Mouse (Mus musculus) lung, postnatal 0 days (tissue): Measurements from ENCODE around the gene Ubxn11. TPM values are rescaled to one million over a fixed set of nuclear protein-coding genes. Genes with fewer than 3 reads are reported as not detected.
A peak's percentile ranks its signal among the peaks of the same experiment; 100 is the strongest.

Source experiments
- ATAC-seq: fragments of 200-750 bp; cut with Nextera tagmentation; 2 replicates; pipeline ENCODE4 v1.8.0; 2017; ENCODE audit warnings: moderate library complexity
- DNase-seq: peaks from one replicate; pipeline ENCODE4 v3.0.0-alpha.2; 2016; ENCODE audit warnings: low spot score
- H3K27ac ChIP-seq: fragments of 300-500 bp; sonication (generic); 2 replicates; pipeline ENCODE4 v1.5.1; 2014; ENCODE audit warnings: antibody characterized with exemption, mild to moderate bottlenecking, low read length, mixed read lengths
- H3K27me3 ChIP-seq: fragments of 300-500 bp; sonication (generic); replicated peaks from 2 replicates; pipeline ENCODE4 v1.6.1; 2014; ENCODE audit warnings: low read length, mixed read lengths; ENCODE audit not compliant: insufficient read depth
- H3K36me3 ChIP-seq: fragments of 300-500 bp; sonication (generic); 2 replicates; pipeline ENCODE4 v1.6.1; 2014; ENCODE audit warnings: low read length, mixed read lengths; ENCODE audit not compliant: insufficient read depth
- H3K4me1 ChIP-seq: fragments of 300-500 bp; sonication (generic); 2 replicates; pipeline ENCODE4 v1.6.1; 2014; ENCODE audit warnings: antibody characterized with exemption, low read depth, low read length, mixed read lengths; ENCODE audit not compliant: insufficient read depth
- H3K4me2 ChIP-seq: fragments of 300-500 bp; sonication (generic); replicated peaks from 2 replicates; pipeline ENCODE4 v1.6.1; 2014; ENCODE audit warnings: low read depth, mild to moderate bottlenecking, low read length, moderate library complexity, mixed read lengths
- H3K4me3 ChIP-seq: fragments of 300-500 bp; sonication (generic); 2 replicates; pipeline ENCODE4 v1.5.1; 2014; ENCODE audit warnings: low read depth, low read length
- H3K9ac ChIP-seq: fragments of 300-500 bp; sonication (generic); replicated peaks from 2 replicates; pipeline ENCODE4 v1.6.1; 2014; ENCODE audit warnings: low read depth, mild to moderate bottlenecking
- H3K9me3 ChIP-seq: fragments of 300-500 bp; sonication (generic); 2 replicates; pipeline ENCODE4 v1.6.1; 2016; ENCODE audit warnings: low read length, mixed read lengths
- CTCF ChIP-seq: IDR thresholded peaks from 2 replicates; pipeline ENCODE4 v1.5.1; 2016; ENCODE audit warnings: antibody characterized with exemption, mild to moderate bottlenecking
- EP300 ChIP-seq: IDR thresholded peaks from 2 replicates; pipeline ENCODE4 v1.6.1; 2016; ENCODE audit warnings: antibody characterized with exemption, mild to moderate bottlenecking, control low read depth
- WGBS: fragments of 180-500 bp; shearing (Covaris S2); extraction: QIAGEN DNeasy Blood & Tissue Kit; methylation state at CpG from one replicate; pipeline ENCODE4 v1.1.7; 2014; 5-methylcytosine and 5-hydroxymethylcytosine counted together
- polyA plus RNA-seq: library from polyadenylated mRNA; unstranded; fragments of >200 nt; fragmentation: Nextera tagmentation; extraction: Ambion mirVana; gene quantifications from 2 replicates; pipeline ENCODE4 v1.2.1, GENCODE M21; 2015

The Ubxn11 gene
- polyA plus RNA-seq, 1 experiment from 2014 or later, result 10.3 TPM

DNA sequence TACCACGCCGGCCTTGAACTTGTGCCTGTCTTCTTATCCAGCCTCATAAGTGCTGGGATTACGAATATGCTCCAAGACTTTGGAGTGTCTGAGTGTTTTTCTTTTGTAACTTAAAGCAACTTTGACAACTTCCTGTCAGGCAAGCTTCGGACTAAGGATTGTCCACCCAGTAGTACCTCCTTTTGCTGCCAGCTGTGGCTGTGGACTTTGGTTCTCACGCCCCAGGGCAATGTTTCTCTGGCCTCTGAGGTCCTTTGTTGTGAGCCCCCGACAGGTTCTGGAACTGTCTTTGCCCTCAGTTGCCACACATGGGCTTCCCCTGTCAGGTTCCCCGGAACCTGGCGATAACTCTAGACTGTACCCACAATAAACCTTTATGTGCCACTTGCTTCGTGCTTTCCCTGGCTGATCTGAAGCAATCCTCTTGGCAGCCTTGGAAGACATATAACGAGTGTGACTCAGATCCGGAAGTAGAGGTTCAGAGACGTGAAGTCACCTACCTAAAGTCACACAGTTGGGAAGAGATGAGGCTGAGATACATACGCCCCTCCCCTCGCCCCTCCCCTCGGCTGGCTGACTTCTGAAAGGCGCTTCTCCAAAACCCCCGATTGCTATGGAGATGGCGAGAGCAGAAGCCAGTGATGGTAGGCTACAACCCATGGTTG is 41.1 kb upstream of the Ubxn11 start:
- Histone ChIP-seq H3K4me1 (no peaks in the 10 kb centered on the region), H3K36me3 (no peaks in the 10 kb centered on the region), H3K9me3 (no peaks in the 10 kb centered on the region), H3K27me3 (no peaks in the 10 kb centered on the region), H3K27ac (peak overlapping the region; percentile 2; the same call in 1 of the 2 replicates), H3K4me2 (no peak overlapping the region), H3K4me3 (no peak overlapping the region), H3K9ac (no peak overlapping the region)
- DNase-seq, result peak; percentile 20
- WGBS, result 50% methylated on average over 18 of the region's 18 CpGs
- 0 out of 2 replicates have a peak, but pooled peaks have one; percentile 13 for ATAC-seq
- TF ChIP-seq EP300 (no peak), CTCF (no peak)

GRCm38 (mm10) chr4:134061944-134062446 is 40.4 kb upstream of the Ubxn11 start:
- Histone ChIP-seq H3K9me3 (no peaks in the 10 kb centered on the region), H3K27ac (peak overlapping the region; percentile 2; the same call in 1 of the 2 replicates), H3K4me2 (no peak overlapping the region), H3K27me3 (no peaks in the 10 kb centered on the region), H3K4me3 (no peak overlapping the region), H3K36me3 (no peaks in the 10 kb centered on the region), H3K4me1 (no peaks in the 10 kb centered on the region), H3K9ac (no peak overlapping the region)
- no peak for TF ChIP-seq CTCF
- no peak for TF ChIP-seq EP300
- WGBS, result 51% methylated on average over 8 of the region's 8 CpGs
- ATAC-seq (peak; percentile 20), DNase-seq (peak; percentile 27)

- TF ChIP-seq CTCF, result no peak
- no peak for TF ChIP-seq EP300
- DNase-seq (no peak), ATAC-seq (no peak)
- Histone ChIP-seq H3K9ac (no peak overlapping the region), H3K4me2 (no peak overlapping the region), H3K4me3 (no peak overlapping the region), H3K9me3 (no peaks in the 10 kb centered on the region), H3K4me1 (no peaks in the 10 kb centered on the region), H3K36me3 (no peaks in the 10 kb centered on the region), H3K27me3 (no peaks in the 10 kb centered on the region), H3K27ac (no peak overlapping the region)
- 43% methylated on average over 6 of the region's 8 CpGs for WGBS
Observed at GRCm38 (mm10) chr4:134062561-134062960, 39.8 kb upstream of the Ubxn11 start.

GRCm38 (mm10) chr4:134065431-134066004 is 36.9 kb upstream of the Ubxn11 start:
- DNase-seq (peak; percentile 48), ATAC-seq (peak; percentile 74)
- peak overlapping the region; percentile 43 for H3K4me2 ChIP-seq
- H3K27me3 ChIP-seq, result no peaks in the 10 kb centered on the region
- no peaks in the 10 kb centered on the region for H3K9me3 ChIP-seq
- no peaks in the 10 kb centered on the region for H3K36me3 ChIP-seq
- TF ChIP-seq CTCF, result no peak
- 16% methylated on average over 22 of the region's 23 CpGs for WGBS
- H3K27ac ChIP-seq, result no peak overlapping the region
- H3K4me1 ChIP-seq, result no peaks in the 10 kb centered on the region
- H3K4me3 ChIP-seq, result no peak overlapping the region
- no peak overlapping the region for H3K9ac ChIP-seq

GRCm38 (mm10) chr4:134067383-134067782 is 35.0 kb upstream of the Ubxn11 start:
- Histone ChIP-seq H3K9ac (no peak overlapping the region), H3K4me3 (no peak overlapping the region), H3K4me1 (no peaks in the 10 kb centered on the region), H3K4me2 (no peak overlapping the region), H3K27ac (no peak overlapping the region), H3K27me3 (no peaks in the 10 kb centered on the region), H3K9me3 (no peaks in the 10 kb centered on the region), H3K36me3 (no peaks in the 10 kb centered on the region)
- peak; percentile 26 for ATAC-seq
- no peak for DNase-seq
- WGBS, result 59% methylated on average over 8 of the region's 8 CpGs
- TF ChIP-seq EP300 (no peak), CTCF (no peak)

- Histone ChIP-seq H3K27me3 (no peaks in the 10 kb centered on the region), H3K36me3 (no peaks in the 10 kb centered on the region), H3K4me3 (no peak overlapping the region), H3K9ac (no peak overlapping the region), H3K27ac (no peak overlapping the region), H3K4me2 (no peak overlapping the region), H3K9me3 (no peaks in the 10 kb centered on the region), H3K4me1 (no peaks in the 10 kb centered on the region)
- DNase-seq (peak; percentile 73), ATAC-seq (peak; percentile 78)
- WGBS, result 55% methylated on average over 7 of the region's 7 CpGs
- TF ChIP-seq CTCF (no peak), EP300 (no peak)
Observed at GRCm38 (mm10) chr4:134067833-134068544, 34.4 kb upstream of the Ubxn11 start.
